Mouse (Mus musculus): ENCODE measurements around the gene Olfr721-ps1. TPM values are rescaled to one million over a fixed set of nuclear protein-coding genes. Genes with fewer than 3 reads are reported as not detected.

Olfr721-ps1 gene
- not detected in 2 replicates for polyA plus RNA-seq (2015; fragmentation: Nextera tagmentation; extraction: Ambion mirVana)

GRCm38 (mm10) chr14:14400998-14401397 is at the start of gene Olfr721-ps1:
Gene Olfr721-ps1, plus strand, starts transcription at chr14:14401298.

Other genes with a start within 250 kb of the Olfr721-ps1 start
- gene Olfr720, start 214.5 kb upstream of the Olfr721-ps1 start, polyA plus RNA-seq (2015; fragmentation: Nextera tagmentation; extraction: Ambion mirVana), result not detected in 2 replicates
- 0.31 TPM in 1 of 2 replicates, not detected in the other for gene Olfr31, start 78.5 kb upstream of the Olfr721-ps1 start, polyA plus RNA-seq (2015; fragmentation: Nextera tagmentation; extraction: Ambion mirVana)
- gene Il3ra, start 55.0 kb upstream of the Olfr721-ps1 start, polyA plus RNA-seq (2015; fragmentation: Nextera tagmentation; extraction: Ambion mirVana), result 2.7 and 3.9 TPM in 2 replicates

Data from neural tube, postnatal 0 days (tissue).